Mouse (Mus musculus) lung, postnatal 36 days (tissue): ENCODE results near the gene Shroom3.

Experiments
- DNase-seq: peaks from one replicate; pipeline ENCODE4 v3.0.0; 2022; ENCODE audit warnings: mixed read lengths

Gene Shroom3

GRCm38 (mm10) chr5:92937701-92938100, 254.5 kb downstream of the Shroom3 start:
- DNase-seq, result no peak

GRCm38 (mm10) chr5:92939246-92939995, 256.2 kb downstream of the Shroom3 start:
- no peak for DNase-seq

DNA sequence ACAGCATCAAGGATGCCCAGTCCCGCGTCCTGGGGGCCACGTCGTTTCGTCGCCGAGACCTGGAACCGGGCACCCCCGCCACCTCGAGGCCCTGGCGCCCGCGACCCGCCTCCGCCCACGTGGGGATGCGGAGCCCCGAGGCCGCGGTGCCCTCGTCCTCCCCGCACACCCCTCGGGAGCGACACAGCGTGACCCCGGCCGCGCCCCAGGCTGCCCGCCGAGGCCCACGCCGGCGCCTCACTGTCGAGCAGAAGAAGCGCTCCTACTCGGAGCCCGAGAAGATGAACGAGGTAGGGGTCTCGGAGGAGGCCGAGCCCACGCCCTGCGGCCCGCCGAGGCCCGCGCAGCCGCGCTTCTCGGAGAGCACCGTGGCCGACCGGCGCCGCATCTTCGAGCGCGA, 258.9 kb downstream of the Shroom3 start:
- no peak for DNase-seq

DNA sequence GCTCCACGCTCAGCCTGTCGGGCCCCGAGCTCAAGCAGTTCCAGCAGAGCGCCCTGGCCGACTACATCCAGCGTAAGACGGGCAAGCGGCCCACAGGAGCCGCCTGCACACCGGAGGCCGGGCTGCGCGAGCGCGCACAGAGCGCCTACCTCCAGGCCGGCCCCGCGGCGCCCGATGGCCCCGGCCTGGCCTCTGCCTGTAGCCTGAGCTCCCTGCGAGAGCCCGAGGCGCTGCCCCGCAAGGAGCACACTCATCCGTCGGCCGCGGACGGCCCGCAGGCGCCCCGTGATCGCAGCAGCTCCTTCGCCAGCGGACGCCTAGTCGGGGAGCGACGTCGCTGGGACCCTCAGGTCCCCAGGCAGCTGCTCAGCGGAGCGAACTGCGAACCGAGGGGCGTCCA, 259.3 kb downstream of the Shroom3 start:
- no peak for DNase-seq

DNA sequence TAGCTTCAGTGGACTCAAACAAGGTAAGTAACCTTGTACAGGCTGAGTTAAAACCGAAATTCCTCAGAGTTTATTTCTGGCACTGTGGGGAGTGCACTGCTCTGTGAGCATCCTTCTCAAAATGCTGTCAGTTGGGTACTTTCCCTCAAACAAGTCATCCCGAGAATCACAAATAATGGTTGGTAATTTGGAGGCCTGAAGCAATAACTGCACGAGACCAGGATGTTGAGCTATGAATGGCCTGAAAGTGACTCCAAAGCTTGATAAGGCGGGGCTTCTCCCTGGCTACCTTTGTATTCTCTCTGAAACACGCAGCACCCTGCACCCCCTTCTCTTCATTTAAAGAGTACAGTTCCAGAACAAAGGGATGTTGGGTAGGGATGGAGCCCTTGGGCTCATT, 261.6 kb downstream of the Shroom3 start:
- DNase-seq, result no peak

- DNase-seq, result no peak
Observed at GRCm38 (mm10) chr5:92948972-92949745, 265.9 kb downstream of the Shroom3 start.

GRCm38 (mm10) chr5:92950583-92950982, 267.3 kb downstream of the Shroom3 start:
- no peak for DNase-seq

GRCm38 (mm10) chr5:92951079-92951478, 267.8 kb downstream of the Shroom3 start:
- DNase-seq, result no peak

DNA sequence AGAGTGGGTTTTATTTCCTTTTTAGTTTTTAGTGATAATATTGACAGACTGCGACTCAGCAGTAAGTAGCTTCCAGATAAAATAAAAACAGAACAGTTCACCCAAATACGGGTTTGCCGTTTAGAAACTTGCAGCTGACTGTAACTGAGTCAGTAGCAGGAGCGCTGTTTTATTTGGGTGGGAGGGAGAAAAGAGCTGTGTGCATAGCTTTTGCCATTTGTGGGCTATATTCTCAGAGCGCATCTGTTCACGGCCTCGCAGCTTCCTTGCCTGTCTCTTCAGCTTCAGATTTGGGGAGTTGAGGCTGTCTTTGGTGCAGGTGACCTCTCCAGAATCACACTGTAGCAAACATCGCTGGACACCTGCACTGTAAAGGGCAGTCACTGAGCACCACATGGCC, 270.6 kb downstream of the Shroom3 start:
- no peak for DNase-seq

DNA sequence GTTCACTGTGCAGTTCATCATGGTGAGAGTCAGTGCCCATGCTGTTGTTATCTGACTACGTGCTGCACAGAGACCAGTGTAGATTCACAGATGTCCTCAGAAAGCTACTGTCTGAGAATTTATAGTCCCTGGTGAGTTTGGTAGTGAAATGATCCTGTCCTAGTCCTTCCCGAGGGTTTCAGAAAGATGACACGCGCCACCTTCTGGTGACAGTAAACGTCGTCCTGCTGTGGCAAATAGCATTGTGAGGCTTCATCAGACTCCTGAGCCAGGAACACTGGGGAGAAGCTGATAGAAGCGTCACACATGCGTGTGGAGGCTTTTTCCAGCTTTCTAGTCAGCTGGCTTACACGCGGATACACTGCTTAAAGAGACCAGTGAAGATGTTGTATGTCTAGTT, 271.1 kb downstream of the Shroom3 start:
- peak; percentile 83 for DNase-seq

DNA sequence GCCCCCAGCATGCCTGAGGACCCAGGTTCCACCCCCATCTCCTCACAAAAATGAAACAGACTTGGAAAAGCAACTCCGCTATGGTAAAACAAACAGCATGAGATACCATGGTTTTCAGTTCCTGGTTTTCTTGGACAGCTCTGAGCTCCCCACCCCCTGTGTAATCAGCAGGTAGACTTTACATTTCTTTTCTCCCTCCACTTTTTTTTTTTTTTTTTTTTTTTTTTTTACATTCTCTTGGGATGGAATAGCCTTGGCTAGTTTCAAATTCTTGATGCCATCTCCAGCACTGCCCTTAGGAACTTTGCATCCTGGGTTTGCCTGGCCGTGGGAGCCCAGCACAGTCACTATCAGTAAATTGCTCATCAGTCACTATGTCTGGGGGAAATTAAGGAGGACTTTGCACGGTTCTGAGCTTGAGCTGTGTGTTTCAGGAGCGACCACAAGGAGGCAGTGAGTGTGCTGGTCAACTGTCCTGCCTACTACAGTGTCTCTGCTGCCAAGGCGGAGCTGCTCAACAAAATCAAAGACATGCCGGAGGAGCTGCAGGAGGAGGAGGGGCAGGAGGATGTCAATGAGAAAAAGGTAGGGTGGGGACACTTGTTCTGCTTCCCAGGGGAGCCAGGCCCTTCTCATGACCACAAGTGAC, 271.7 kb downstream of the Shroom3 start:
- peak; percentile 42 for DNase-seq

DNA sequence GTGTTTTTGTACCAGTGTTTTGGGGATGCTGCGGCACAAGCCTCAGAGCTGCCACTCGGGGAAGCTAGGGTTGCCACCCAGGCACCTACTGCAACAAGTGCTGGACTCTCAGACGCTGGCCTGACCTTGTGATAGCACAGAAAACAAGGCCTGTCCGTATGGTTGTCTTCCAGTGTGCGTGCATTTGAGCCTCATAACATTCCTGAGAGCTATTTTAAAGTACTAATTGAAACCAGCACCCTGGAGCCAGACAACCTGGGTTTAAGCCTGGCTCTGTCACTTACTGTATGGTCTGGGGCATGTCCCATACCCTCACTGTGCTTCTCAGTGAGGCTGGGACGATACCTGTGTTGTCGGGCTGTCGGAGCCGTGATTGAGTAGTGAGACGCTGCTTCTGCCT, 276.1 kb downstream of the Shroom3 start:
- no peak for DNase-seq

GRCm38 (mm10) chr5:92959708-92960107, 276.5 kb downstream of the Shroom3 start:
- DNase-seq, result no peak

DNA sequence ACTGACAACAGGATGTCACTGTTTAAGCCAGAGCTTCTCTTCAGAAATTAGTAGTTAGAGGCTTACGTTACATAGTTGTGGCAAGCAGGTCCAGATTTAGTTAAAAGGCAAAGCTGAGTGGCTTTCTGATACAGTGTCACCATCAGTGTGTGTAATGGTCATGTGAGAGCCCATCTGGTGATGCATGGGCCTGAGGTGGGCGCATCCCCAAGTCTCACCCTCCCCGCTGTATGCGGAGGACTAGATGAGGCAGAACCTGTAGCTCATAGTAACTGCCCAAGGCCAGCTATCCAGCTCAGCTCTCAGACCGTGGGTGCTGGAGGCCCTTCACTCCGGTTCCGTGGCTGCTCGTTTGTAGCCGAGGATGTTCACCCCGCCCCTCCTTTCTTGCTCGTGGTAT, 278.1 kb downstream of the Shroom3 start:
- no peak for DNase-seq

DNA sequence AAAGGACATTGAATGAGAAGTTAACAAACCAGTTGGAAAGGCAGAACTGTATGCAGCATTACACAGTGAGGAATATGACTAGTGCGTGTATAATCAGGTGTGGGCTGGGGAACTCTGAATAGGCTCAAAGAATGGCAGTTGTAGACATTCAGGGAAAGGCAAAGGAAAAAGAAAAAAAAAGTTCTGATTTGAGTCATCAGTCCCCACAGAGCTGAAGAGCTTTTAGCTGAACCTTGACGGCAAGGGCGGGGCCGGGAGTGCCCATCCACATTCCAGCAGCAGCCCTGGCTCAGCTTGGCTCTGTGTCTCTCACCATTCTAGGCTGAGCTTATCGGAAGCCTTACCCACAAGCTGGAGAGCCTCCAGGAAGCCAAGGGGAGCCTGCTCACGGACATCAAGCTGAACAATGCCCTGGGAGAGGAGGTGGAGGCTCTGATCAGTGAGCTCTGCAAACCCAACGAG, 278.6 kb downstream of the Shroom3 start:
- peak; percentile 80 for DNase-seq

- no peak for DNase-seq
Observed at GRCm38 (mm10) chr5:92964691-92965090, 281.5 kb downstream of the Shroom3 start.

GRCm38 (mm10) chr5:92967143-92967542, 283.9 kb downstream of the Shroom3 start:
- DNase-seq, result no peak

DNA sequence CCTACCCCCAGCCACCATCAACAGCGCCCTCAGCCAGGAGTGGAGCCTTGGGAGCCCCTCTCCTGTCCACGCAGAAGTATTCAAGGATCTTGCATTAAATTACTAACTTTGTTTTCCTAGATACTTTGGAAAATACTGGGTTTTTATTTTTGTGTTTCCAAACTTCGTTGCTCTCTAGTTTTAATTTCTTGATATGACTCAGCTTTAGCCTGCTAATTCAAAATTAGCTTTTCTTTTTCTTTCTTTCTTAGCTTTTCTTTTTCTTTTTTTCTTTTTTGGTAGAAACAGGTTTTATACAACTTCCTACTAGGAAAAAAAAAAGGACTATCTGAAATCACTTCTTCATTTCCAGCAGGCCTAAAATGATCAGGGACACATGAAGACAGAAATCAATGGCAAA, 284.7 kb downstream of the Shroom3 start:
- no peak for DNase-seq

GRCm38 (mm10) chr5:92969443-92969842, 286.2 kb downstream of the Shroom3 start:
- no peak for DNase-seq

DNA sequence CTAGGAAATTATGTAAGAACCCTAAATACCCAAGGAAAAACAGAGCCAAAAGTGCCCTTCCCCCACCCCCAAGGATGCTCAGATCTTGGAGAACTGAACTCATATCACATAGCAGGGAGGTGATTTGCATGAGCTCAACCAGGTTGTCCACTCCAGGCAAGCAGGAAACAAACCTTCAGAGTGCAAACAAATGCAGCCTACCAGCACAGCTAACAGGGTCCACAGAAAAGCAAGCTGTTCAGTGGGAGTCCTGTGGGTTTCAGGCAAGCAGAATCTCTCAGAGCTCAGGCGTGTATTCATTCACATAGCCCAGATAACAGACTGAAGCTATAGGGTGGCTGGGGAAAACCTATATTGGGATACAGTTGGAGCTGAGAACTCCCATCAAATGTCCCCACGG, 286.7 kb downstream of the Shroom3 start:
- peak; percentile 35 for DNase-seq

DNA sequence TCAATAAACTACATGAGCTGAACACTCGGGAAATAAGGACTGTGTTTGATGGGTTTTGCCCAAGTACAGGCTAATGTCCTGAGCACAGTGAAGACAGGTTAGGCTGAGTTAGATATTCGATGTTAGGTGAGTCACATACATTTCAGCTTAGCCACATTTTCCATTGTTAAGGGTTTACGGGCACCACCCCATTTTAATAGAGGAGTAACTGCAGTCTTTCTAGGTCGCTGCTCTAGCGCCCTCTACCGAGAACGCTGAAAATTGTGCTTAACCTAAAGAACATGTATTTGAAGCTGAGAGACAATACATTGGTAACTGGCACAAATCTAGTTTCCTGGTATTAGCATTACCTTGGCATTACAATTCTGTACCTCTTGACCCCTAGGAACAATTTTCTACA, 287.2 kb downstream of the Shroom3 start:
- DNase-seq, result peak; percentile 72

- no peak for DNase-seq
Observed at GRCm38 (mm10) chr5:92980393-92980792, 297.2 kb downstream of the Shroom3 start.

DNA sequence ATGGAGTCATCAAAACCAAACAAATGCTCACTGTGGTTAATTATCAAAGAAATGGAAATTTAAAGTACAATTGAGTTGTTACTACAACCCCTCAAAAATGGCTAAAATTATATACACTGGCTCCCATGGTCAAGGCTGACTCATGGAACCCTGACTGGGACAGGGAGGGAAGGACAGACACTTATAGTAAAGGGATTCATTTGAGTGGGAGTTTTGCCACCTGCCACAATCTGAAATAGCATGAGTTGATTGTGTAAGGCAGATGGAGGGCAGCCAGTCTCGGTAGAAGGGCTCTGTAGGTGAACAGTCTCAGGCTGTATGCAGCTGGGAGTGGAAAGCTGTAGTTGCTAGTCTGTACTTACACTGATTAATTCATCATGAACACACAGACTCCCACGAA, 297.6 kb downstream of the Shroom3 start:
- no peak for DNase-seq

- peak; percentile 67 for DNase-seq
Observed at GRCm38 (mm10) chr5:92982673-92983072, 299.4 kb downstream of the Shroom3 start.
